Mouse (Mus musculus) left cerebral cortex, adult 11 months (tissue): ENCODE results near the gene Mybph.

Experiments used
- DNase-seq: peaks from one replicate; pipeline ENCODE4 v3.0.0; 2022; ENCODE audit warnings: low spot score

The Mybph gene

GRCm38 (mm10) chr1:134188217-134188616 lies 5.0 kb upstream of the Mybph start:
- no peak for DNase-seq

DNA sequence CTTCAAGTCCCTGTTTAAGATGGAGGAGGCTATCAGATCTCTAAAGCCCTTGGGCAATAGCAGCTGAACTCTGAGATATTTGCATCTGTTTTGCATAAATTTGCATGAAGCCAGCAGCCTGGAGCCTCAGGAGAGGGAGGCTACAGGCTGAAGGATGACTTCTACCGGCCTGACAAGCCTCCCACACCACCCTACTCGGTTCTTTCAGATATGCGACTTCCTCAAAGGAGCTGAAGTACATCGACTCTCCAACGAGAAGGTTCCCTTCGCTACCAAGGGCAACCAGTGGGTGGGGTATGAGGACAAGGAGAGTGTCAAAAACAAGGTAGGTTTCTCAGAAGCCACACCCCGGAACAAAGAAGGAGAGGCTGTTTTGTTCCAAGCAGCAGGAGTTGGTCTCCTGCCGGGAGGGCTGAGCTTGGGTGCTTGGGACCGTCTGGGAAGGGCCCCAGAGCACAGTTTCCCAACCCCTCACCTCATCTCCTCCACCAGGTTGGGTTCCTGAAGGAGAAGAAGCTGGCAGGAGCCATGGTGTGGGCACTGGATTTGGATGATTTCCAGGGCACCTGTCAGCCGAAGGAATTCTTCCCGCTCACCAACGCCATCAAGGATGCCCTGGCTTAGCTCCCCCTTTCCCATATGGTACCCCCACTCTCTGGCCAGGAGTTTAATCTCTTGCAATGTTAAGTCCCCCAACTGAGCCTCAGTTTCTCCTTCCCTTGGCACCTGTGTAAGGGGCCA lies 4.1 kb upstream of the Mybph start:
- DNase-seq, result no peak

- DNase-seq, result no peak
Measured at GRCm38 (mm10) chr1:134191192-134191591, 2.1 kb upstream of the Mybph start.

- DNase-seq, result no peak
Measured at GRCm38 (mm10) chr1:134192024-134192423, 1.2 kb upstream of the Mybph start.

GRCm38 (mm10) chr1:134193674-134194197 lies 488 bp downstream of the Mybph start:
- no peak for DNase-seq

GRCm38 (mm10) chr1:134194298-134195022 lies 1.2 kb downstream of the Mybph start:
- DNase-seq, result no peak

- no peak for DNase-seq
Measured at GRCm38 (mm10) chr1:134195117-134195516, 1.9 kb downstream of the Mybph start.

GRCm38 (mm10) chr1:134195571-134195970 lies 2.3 kb downstream of the Mybph start:
- no peak for DNase-seq

GRCm38 (mm10) chr1:134195979-134196378 lies 2.7 kb downstream of the Mybph start:
- no peak for DNase-seq

DNA sequence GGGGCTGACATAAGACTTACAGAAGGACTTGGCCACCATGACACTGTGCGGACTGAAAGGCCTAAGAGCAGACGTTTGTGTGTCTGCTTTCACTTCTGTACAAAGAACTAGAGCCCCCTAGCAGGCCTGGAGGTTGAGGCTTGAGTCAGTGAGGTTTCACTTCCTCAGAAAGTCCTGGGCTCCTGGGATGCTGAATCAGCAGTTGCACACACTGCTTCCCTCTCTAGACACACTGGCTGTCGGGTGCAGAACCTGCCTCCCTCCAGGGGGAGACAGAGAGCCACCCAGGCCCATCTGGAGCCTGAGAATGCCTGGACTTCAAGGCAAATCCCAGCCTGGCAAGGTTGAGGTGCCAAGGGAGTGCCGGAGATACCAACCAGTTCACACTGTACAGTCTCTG lies 3.1 kb downstream of the Mybph start:
- DNase-seq, result peak; percentile 73

GRCm38 (mm10) chr1:134197325-134197982 lies 4.2 kb downstream of the Mybph start:
- no peak for DNase-seq

DNA sequence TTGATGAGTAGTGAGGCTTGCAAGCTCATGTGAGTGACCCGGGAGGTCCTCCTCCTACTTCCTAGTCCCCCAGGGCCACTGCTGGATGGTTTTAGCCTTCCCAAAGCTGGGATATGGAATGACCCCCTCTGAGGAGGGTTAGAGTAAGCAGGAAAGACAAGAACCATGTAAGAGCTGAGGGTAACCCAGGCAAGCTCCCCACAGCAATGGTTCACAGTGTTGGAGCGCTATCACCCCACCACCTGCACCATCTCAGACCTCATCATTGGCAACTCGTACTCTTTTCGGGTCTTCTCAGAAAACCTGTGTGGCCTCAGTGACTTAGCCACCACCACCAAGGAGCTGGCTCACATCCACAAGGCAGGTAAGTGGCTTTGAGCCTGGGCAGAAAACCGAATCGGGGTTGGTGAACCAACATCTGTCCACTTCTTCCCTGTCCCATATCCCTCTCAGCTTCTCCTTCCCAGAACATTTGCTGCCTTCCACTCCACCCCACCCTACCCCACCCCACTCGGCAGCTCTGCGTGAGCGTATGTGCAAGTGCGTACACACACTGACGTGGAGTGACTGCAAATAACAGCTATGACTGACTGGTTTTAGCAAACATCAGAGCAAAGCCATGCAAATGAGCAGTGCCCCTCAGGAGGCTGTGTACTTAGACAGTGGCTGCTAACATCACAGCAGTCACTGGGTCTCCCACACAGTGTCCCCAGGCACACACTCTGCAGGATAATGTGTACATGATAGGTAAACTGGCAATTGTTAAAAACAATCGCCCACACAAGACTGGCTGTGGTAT lies 5.1 kb downstream of the Mybph start:
- no peak for DNase-seq

DNA sequence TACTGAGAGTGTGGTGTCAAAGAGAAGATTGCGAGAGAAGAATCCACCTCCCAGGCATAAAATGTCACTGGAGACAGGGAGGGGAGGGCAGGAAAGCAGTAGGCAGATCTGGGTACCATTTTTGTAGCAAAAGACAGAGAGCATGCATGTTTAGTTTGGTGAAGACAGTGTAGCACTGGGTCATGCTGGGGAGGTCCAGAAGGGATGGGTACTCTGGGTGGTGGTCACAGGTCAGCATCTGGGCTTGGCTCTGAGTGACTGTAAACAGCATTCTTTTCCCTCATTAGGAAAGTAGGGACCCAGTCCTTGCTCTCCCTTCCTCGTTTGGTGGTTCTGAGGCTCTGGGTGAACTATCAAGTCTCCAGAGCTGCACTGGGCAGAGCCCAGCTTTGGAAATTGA lies 7.2 kb downstream of the Mybph start:
- DNase-seq, result no peak

DNA sequence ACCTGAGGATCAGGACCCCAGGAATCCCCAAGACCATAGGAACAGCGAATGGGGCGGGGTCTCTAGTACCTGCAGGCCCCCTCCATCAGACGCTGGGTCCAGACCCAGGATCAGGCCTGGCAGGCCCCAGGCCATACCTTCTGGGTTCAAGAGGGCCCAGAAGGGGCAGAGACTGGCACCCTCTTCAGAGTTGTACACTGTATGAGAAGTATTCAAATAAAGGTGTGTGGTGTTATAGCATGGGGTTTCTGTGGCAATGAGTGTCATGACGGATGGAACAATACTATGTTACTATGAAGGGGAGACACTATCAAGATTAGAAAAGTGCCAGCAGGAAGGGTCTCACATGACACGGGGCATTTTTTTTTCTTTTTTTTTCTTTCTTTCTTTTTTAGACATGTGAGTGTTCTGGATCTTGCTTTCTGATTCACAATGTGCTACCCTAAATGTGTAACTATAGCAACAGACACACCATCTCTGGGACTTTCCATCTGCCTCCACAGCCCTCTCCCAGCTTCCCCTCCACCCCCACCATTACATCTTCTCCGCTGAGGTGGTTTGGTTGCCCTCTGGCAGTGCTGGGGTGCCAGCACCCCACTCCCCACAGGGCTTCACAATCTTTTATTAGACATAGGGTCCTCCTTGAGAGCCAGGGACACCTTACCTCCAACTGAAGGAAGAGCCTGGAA lies 7.9 kb downstream of the Mybph start:
- no peak for DNase-seq

DNA sequence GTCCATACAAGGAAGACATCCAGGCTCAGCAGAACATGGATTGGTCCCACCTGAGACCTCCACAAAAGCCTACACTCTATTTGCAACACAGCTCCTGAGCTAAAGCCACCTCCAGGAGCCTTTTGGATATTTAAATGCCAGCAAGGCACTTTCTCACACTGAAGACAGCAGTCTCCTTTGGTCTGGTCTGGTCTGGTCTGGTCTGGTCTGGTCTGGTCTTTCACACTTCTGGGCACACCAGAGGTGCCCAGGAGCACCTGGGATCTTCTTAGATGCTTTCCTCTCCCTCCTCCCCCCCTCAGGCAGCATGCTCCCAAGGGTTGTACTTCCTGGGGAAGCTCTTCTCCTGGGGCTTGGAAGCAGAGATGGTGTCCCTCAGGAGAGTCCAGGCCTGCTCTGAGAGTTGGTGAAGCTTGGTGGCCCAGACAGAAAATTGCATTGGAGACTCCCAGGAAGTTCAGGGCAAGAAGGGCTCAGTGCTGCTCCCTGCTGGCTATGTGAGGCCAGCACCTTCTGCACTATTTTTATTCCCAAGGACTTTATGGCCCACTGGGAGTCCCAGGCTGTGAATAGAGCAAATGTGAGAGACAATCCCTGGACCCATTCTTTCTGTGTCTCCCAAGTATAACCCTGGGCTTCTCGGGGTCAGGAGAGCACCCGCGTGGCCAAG lies 8.6 kb downstream of the Mybph start:
- DNase-seq, result no peak

GRCm38 (mm10) chr1:134204230-134204629 lies 11.0 kb downstream of the Mybph start:
- no peak for DNase-seq

DNA sequence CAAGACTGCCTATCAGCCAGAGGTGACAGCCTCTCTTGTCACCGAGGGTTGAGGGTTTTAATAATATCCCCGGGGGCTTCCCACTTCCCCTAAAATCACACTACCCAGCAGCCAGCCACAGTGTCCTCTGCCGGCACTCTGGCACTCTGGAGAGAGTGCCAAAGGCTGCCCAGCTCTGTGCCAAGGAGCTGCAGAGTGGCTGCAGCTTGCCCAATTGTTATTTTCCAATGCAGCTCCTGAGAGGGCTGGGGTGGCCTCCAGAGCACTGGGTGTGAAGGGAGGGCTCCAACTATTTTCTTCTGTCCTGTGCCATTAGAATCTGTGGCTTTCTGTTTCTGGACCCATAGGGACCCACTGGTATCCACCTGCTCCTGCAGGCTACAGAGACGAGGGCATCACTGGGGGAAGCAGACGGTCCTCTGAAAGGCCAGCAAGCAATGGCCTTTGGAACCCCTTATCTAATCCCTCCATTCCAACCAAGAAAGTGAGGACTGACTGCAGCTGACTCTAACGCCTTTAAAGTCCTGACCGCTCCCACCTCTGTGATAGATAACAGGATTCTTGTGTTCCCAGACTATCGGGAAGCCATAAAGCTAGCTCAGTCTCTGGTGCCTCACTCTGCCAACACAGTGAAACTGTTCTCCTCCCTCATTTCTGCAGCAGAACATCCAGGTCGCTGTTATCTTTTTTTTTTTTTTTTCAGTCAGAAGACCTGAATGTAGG lies 12.2 kb downstream of the Mybph start:
- no peak for DNase-seq

- no peak for DNase-seq
Measured at GRCm38 (mm10) chr1:134206085-134206484, 12.8 kb downstream of the Mybph start.

GRCm38 (mm10) chr1:134210179-134210755 lies 17.0 kb downstream of the Mybph start:
- no peak for DNase-seq

DNA sequence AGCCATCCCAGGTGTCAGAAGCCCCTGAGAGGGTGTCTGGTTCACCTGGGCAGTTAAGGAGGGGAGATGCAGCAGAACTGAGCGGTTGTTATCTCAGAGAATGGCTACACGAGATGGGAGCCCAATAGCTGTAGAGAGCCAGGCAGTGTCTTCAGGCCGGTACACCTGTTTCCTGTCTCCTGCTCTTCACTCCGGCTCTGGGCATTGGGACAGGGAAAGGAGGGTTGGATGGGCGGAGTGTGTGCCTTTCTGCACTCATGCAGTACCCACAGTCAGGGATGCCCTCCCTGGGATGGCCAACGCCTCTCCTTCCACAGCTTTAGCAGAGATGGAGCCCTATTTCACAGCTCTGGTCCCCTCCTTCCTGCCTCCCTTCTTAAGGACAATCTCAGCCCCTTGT lies 17.8 kb downstream of the Mybph start:
- no peak for DNase-seq
